Mouse (Mus musculus) forebrain, embryonic 11.5 days (tissue): ENCODE measurements at regions not wholly inside any gene's neighbourhood (a gene's known extent, or its start where the extent isn't known, plus 50 kb on each side); places are given as distances from the start of the nearest gene placed in this dataset.

ENCODE experiments used
- ATAC-seq: fragments of 200-750 bp; cut with Nextera tagmentation; replicated peaks from 2 replicates; pipeline ENCODE4 v1.8.0; 2017; ENCODE audit warnings: moderate TSS enrichment; ENCODE audit not compliant: low FRiP score
- DNase-seq: peaks from one replicate; pipeline ENCODE4 v3.0.0-alpha.2; 2017; ENCODE audit warnings: low spot score
- H3K27ac ChIP-seq: fragments of 300-500 bp; sonication (generic); 2 replicates; pipeline ENCODE4 v1.5.1; 2014; ENCODE audit warnings: low read depth, low read length
- H3K27me3 ChIP-seq: fragments of 300-500 bp; sonication (generic); 2 replicates; pipeline ENCODE4 v1.6.1; 2014; ENCODE audit warnings: mild to moderate bottlenecking, low read length, mixed read lengths; ENCODE audit not compliant: control insufficient read depth, insufficient read depth
- H3K36me3 ChIP-seq: fragments of 300-500 bp; sonication (generic); 2 replicates; pipeline ENCODE4 v1.6.1; 2014; ENCODE audit warnings: mild to moderate bottlenecking, low read length, moderate library complexity, mixed read lengths; ENCODE audit not compliant: control insufficient read depth, insufficient read depth
- H3K4me1 ChIP-seq: fragments of 300-500 bp; sonication (generic); replicated peaks from 2 replicates; pipeline ENCODE4 v1.6.1; 2014; ENCODE audit warnings: low read length, mixed read lengths; ENCODE audit not compliant: control insufficient read depth, insufficient read depth
- H3K4me2 ChIP-seq: fragments of 300-500 bp; sonication (generic); 2 replicates; pipeline ENCODE4 v1.6.1; 2014; ENCODE audit warnings: low read depth, mild to moderate bottlenecking, low read length, moderate library complexity, mixed read lengths; ENCODE audit not compliant: severe bottlenecking
- H3K4me3 ChIP-seq: fragments of 300-500 bp; sonication (generic); 2 replicates; pipeline ENCODE4 v1.5.1; 2014; ENCODE audit warnings: low read depth, low read length
- H3K9ac ChIP-seq: fragments of 300-500 bp; sonication (generic); 2 replicates; pipeline ENCODE4 v1.6.1; 2014; ENCODE audit warnings: low read length
- H3K9me3 ChIP-seq: fragments of 300-500 bp; sonication (generic); 2 replicates; pipeline ENCODE4 v1.6.1; 2016; ENCODE audit warnings: low read length, mixed read lengths; ENCODE audit not compliant: control insufficient read depth
- WGBS: fragments of 180-500 bp; shearing (Covaris S2); extraction: QIAGEN DNeasy Blood & Tissue Kit; methylation state at CpG from one replicate; pipeline ENCODE4 v1.1.7; 2014; 5-methylcytosine and 5-hydroxymethylcytosine counted together

GRCm38 (mm10) chr12:110204246-110204989 lies 74.5 kb upstream of the Dio3 start:
- Histone ChIP-seq H3K4me1 (no peaks in the 10 kb centered on the region), H3K4me2 (no peak overlapping the region), H3K9ac (no peak overlapping the region), H3K36me3 (no peaks in the 10 kb centered on the region), H3K4me3 (no peak overlapping the region), H3K27ac (no peak overlapping the region), H3K27me3 (no peaks in the 10 kb centered on the region), H3K9me3 (no peaks in the 10 kb centered on the region)
- 84% methylated on average over 6 of the region's 6 CpGs for WGBS
- DNase-seq = no peak
- ATAC-seq = no peak

GRCm38 (mm10) chr12:110206271-110206670 lies 72.6 kb upstream of the Dio3 start:
- DNase-seq (no peak), ATAC-seq (no peak)
- Histone ChIP-seq H3K27me3 (no peaks in the 10 kb centered on the region), H3K9ac (no peak overlapping the region), H3K9me3 (no peaks in the 10 kb centered on the region), H3K36me3 (no peaks in the 10 kb centered on the region), H3K4me3 (no peak overlapping the region), H3K27ac (no peak overlapping the region), H3K4me1 (no peaks in the 10 kb centered on the region), H3K4me2 (no peak overlapping the region)
- WGBS = 64% methylated on average over 5 of the region's 5 CpGs

GRCm38 (mm10) chr12:110206812-110207211 lies 72.1 kb upstream of the Dio3 start:
- no peak overlapping the region; the same call in 1 of the 2 replicates for H3K9ac ChIP-seq
- no peaks in the 10 kb centered on the region for H3K27me3 ChIP-seq
- no peak overlapping the region for H3K4me2 ChIP-seq
- no peak overlapping the region for H3K27ac ChIP-seq
- no peaks in the 10 kb centered on the region for H3K36me3 ChIP-seq
- H3K4me3 ChIP-seq = no peak overlapping the region
- ATAC-seq (no peak), DNase-seq (no peak)
- H3K9me3 ChIP-seq = no peaks in the 10 kb centered on the region
- H3K4me1 ChIP-seq = no peaks in the 10 kb centered on the region
- 11% methylated on average over 6 of the region's 6 CpGs for WGBS

GRCm38 (mm10) chr12:110207246-110207852 lies 71.5 kb upstream of the Dio3 start:
- Histone ChIP-seq H3K4me3 (no peak overlapping the region), H3K36me3 (no peaks in the 10 kb centered on the region), H3K9ac (no peak overlapping the region; the same call in 1 of the 2 replicates), H3K27ac (no peak overlapping the region), H3K4me2 (no peak overlapping the region), H3K27me3 (no peaks in the 10 kb centered on the region), H3K4me1 (no peaks in the 10 kb centered on the region), H3K9me3 (no peaks in the 10 kb centered on the region)
- 28% methylated on average over 9 of the region's 9 CpGs for WGBS
- DNase-seq (no peak), ATAC-seq (no peak)

GRCm38 (mm10) chr12:110212716-110213115 lies 66.2 kb upstream of the Dio3 start:
- ATAC-seq (no peak), DNase-seq (no peak)

GRCm38 (mm10) chr12:110214833-110215232 lies 64.0 kb upstream of the Dio3 start:
- Histone ChIP-seq H3K4me3 (no peak overlapping the region), H3K9ac (no peak overlapping the region), H3K27me3 (no peaks in the 10 kb centered on the region), H3K4me1 (no peaks in the 10 kb centered on the region), H3K27ac (no peak overlapping the region), H3K9me3 (no peaks in the 10 kb centered on the region), H3K4me2 (no peak overlapping the region), H3K36me3 (no peaks in the 10 kb centered on the region)
- 65% methylated on average over 8 of the region's 8 CpGs for WGBS
- ATAC-seq = no peak
- no peak for DNase-seq

More at GRCm38 (mm10) chr12:110212716-110213115, 66.2 kb upstream of the Dio3 start:
- H3K36me3 ChIP-seq = no peaks in the 10 kb centered on the region
- no peaks in the 10 kb centered on the region for H3K4me1 ChIP-seq
- no peak overlapping the region for H3K4me3 ChIP-seq
- no peak overlapping the region for H3K27ac ChIP-seq
- 70% methylated on average over 4 of the region's 4 CpGs for WGBS
- no peak overlapping the region for H3K9ac ChIP-seq
- H3K27me3 ChIP-seq = no peaks in the 10 kb centered on the region
- no peak overlapping the region for H3K4me2 ChIP-seq
- H3K9me3 ChIP-seq = no peaks in the 10 kb centered on the region

- no peaks in the 10 kb centered on the region for H3K4me1 ChIP-seq
- no peaks in the 10 kb centered on the region for H3K36me3 ChIP-seq
- no peak overlapping the region for H3K27ac ChIP-seq
- no peak overlapping the region for H3K9ac ChIP-seq
- ATAC-seq (no peak), DNase-seq (no peak)
- no peaks in the 10 kb centered on the region for H3K27me3 ChIP-seq
- WGBS = 70% methylated on average over 6 of the region's 6 CpGs
- no peaks in the 10 kb centered on the region for H3K9me3 ChIP-seq
- H3K4me3 ChIP-seq = no peak overlapping the region
- H3K4me2 ChIP-seq = no peak overlapping the region
These were observed 63.6 kb upstream of the Dio3 start for GRCm38 (mm10) chr12:110215311-110215710.

- 87% methylated on average over 8 of the region's 8 CpGs for WGBS
- DNase-seq (no peak), ATAC-seq (no peak)
- Histone ChIP-seq H3K4me1 (no peaks in the 10 kb centered on the region), H3K4me3 (no peak overlapping the region), H3K36me3 (no peaks in the 10 kb centered on the region), H3K9ac (no peak overlapping the region), H3K27me3 (no peaks in the 10 kb centered on the region), H3K9me3 (no peaks in the 10 kb centered on the region), H3K27ac (no peak overlapping the region), H3K4me2 (no peak overlapping the region)
These were observed 59.1 kb upstream of the Dio3 start for GRCm38 (mm10) chr12:110219750-110220149.

- H3K4me1 ChIP-seq = no peaks in the 10 kb centered on the region
- H3K27ac ChIP-seq = no peak overlapping the region
- no peak overlapping the region for H3K9ac ChIP-seq
- H3K9me3 ChIP-seq = no peaks in the 10 kb centered on the region
- no peaks in the 10 kb centered on the region for H3K27me3 ChIP-seq
- WGBS = 76% methylated on average over 8 of the region's 8 CpGs
- ATAC-seq (no peak), DNase-seq (no peak)
- no peak overlapping the region for H3K4me3 ChIP-seq
- no peak overlapping the region for H3K4me2 ChIP-seq
- H3K36me3 ChIP-seq = no peaks in the 10 kb centered on the region
These were observed 58.4 kb upstream of the Dio3 start for GRCm38 (mm10) chr12:110220516-110220915.
